Mouse (Mus musculus): ENCODE data around the gene Cacng3.

The Cacng3 gene

DNA sequence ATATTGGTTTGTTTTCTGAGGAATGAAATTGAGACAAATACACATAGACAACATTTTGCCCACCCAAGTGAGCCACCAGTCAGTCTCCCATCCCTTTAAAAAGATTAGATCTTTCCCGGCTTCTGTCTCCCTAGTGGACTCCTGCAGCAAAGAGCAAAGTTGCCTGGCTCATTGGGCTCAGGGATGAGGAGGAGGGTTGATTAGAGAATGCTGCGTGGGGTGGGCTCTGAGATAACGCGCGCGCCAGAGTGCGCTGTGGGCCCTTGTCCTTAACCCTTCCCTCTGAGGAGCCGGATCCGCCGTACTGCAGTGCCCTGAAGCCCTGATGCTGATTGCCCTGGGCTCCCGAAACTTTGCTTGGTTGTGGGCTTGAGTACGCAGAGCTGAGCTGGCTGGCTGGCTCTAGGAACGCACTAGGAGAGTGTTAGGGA, at the start of gene Cacng3:
Gene Cacng3 (plus strand): TSS at position 51 of the 431 bp plus-strand sequence.
- in situ Hi-C loops (cut with MboI; ENCODE audit: low pct_unique_long_range_greater_than_20kb in 1 of 2, low sequenced_read_pairs in 2 of 2, unreplicated experiment in 1 of 2) = no loop called here

DNA sequence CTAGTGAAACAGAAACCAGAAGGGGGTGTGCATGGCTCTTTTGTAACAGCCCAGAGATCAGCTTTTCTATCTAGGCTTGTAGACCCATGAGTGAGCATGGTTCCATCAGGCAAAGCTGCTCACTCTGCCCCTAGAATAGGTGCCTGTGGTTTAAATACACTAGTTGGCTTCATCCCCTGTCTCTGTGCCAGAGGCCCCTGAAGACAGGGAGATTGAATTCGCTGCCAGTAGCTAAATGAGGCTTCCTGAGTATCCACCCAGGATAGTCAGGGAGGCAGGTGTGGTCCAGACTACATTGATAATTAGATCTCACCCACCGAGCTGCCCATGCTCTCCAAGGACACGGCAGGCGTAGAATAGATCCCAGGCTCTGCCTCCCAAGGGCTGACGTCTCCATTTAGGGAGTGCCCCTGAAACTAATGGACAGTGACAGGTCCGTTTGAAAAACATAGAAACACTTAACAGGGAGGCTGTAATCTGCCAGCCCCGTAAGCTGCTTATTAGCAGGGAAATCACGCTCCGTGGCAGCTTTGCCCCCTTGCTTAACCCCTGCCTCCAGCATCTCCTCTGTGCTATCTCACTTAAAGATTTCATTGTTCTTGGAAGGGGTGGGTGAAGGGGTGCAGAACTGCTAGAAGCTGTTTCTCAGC, 48.0 kb upstream of the Cacng3 start:
- in situ Hi-C loops (cut with MboI; ENCODE audit: low pct_unique_long_range_greater_than_20kb in 1 of 2, low sequenced_read_pairs in 2 of 2, unreplicated experiment in 1 of 2) = no loop called here

DNA sequence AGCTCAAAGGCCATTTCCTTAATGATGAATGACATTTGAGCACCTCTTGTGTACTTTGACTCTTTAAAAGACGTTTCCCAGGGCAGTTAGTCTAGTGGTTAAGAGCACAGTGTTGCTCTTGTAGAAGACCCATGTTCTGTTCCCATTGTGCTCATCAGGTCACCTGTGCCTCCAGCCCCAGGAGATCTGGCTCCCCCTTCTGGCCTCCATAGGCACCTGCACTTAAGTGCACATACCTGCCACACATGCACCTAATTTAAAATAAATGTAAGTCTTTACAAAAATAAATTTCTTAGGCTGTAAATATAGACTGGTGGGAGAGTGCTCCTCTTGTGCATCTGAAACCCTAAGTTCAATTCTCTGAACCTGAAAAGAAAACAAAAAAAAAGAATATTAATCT, 46.5 kb upstream of the Cacng3 start:
- in situ Hi-C loops (cut with MboI; ENCODE audit: low pct_unique_long_range_greater_than_20kb in 1 of 2, low sequenced_read_pairs in 2 of 2, unreplicated experiment in 1 of 2) = no loop called here

DNA sequence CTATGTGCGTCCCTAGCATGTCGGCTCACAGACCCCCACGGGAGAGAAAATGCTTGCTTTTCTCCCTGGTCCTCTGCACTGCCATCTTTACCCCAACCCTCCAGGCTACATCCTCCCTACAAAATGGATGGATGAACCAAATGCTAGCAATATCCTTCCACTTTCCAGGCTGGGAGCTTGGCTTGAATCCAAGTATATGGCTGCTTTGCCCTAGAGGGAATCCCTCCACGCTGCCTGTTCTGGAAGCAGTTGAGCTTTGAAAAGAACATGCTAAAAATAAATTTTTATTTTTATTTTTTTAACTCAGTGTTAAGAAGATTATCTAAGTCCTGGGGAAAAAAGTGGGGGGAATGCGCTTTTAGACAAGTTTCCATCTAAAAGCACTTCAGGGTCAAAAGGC, 42.2 kb upstream of the Cacng3 start:
- in situ Hi-C loops (cut with MboI; ENCODE audit: low pct_unique_long_range_greater_than_20kb in 1 of 2, low sequenced_read_pairs in 2 of 2, unreplicated experiment in 1 of 2) = no loop called here

DNA sequence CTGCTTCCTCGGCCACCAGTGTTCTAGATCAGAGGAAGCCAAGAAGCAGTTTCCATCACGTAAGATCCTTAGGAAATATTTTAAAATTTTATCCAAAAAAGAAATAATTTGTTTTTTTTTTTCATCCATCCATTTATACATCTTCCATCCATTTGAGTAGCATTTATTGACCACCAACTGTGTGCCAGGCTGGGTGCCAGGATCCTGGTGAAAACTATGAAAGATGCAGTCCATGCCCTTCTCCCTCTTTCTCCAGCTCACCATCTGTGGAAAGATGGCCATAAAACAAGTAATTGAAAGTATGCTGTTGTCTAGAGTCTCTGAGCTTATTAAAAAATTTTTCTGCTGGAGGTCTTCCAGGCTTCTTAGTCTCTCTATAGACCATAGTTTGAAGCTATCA, 39.9 kb upstream of the Cacng3 start:
- in situ Hi-C loops (cut with MboI; ENCODE audit: low pct_unique_long_range_greater_than_20kb in 1 of 2, low sequenced_read_pairs in 2 of 2, unreplicated experiment in 1 of 2) = no loop called here

DNA sequence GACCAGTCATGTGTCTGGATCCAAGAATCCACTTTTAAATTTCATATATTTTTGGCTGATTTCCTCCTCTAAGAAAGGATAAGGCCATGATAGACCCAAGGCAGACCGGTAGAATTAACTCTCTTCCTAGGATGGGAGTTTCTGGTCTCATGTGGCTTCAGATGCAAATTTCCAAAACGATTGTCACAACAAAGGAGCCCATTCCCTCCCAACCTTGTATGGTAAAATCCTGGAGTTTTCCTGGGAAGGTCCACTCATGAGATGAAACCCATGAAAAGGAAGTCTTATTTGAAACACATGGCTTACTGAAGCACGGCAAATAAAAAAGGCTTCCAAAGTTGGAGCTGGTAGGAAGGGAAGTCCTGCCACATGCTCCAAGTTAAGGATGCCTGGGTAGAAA, 39.1 kb upstream of the Cacng3 start:
- in situ Hi-C loops (cut with MboI; ENCODE audit: low pct_unique_long_range_greater_than_20kb in 1 of 2, low sequenced_read_pairs in 2 of 2, unreplicated experiment in 1 of 2) = no loop called here

DNA sequence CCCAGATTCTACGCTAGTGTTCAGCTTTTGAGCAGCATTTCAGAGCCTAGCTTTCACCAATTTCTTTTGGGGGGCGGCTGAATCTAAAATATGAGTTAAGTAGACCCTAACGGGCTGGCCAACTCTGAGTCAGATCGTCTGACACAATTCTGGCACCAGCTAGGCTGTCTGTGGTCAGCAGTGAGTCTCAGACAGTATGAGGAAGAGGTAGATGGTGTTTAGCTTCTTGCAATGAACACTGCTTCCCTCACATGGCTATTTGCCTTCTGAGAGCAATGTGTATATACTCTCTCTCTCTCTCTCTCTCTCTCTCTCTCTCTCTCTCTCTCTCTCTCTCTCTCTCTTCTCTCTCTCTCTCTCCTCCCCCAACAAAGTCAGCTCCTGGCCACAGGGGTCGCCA, 37.3 kb upstream of the Cacng3 start:
- in situ Hi-C loops (cut with MboI; ENCODE audit: low pct_unique_long_range_greater_than_20kb in 1 of 2, low sequenced_read_pairs in 2 of 2, unreplicated experiment in 1 of 2) = no loop called here

DNA sequence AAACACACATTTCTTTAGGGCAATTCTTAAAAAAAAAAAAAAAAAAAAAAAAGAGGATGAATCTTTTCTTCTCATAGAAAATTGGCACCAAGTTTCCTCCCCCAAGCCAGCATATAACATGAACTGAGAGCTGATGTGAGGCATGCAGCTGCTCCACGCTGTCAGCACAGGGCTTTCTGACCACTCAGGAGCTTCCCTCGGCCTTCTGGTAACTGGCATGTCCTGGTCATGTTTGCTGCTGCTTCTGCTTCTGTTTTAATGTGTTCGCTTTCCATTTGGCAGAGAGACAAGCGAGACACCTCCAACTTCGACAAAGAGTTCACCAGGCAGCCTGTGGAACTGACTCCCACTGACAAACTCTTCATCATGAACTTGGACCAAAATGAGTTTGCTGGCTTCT, 36.8 kb upstream of the Cacng3 start:
- in situ Hi-C loops (cut with MboI; ENCODE audit: low pct_unique_long_range_greater_than_20kb in 1 of 2, low sequenced_read_pairs in 2 of 2, unreplicated experiment in 1 of 2) = no loop called here

DNA sequence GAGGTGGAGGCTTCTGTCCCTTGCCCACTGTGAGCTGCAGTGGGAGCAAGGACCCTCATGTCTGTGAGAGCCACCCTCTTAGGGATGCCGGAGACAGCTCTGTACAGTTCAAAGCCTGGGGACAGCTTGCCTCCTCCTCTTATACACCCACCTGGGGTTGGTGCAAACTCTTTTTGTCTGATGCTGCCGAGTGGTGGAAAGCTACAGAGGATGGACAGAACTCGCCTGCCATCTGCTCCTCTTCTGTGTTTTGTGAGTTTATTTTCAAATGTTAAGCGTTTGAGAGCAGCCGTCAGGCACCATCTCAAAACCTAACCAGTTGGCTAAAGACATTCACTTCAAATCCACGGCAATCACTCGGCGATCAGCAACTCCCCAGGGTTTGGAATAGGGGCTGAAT, 26.6 kb upstream of the Cacng3 start:
- in situ Hi-C loops (cut with MboI; ENCODE audit: low pct_unique_long_range_greater_than_20kb in 1 of 2, low sequenced_read_pairs in 2 of 2, unreplicated experiment in 1 of 2) = no loop called here

DNA sequence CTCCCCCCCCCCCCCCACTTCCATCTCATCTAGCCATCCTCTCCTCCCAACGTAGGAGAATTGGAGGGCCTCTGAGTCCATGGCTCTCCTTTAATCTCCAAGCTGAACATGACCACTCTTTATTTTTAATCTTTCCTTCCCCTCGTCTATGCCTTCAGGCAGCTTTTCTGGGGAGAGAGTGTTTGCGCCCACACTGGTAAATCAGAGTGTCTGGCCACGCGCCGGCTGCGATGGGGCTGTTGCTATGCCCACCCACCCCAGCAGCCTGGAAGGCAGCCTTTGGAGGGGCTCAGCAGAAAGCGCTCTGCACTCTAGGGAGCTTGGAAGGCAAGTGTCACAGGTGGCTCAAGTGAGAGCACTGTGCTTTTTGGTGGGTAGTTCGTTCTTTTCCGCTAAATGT, 21.0 kb upstream of the Cacng3 start:
- in situ Hi-C loops (cut with MboI; ENCODE audit: low pct_unique_long_range_greater_than_20kb in 1 of 2, low sequenced_read_pairs in 2 of 2, unreplicated experiment in 1 of 2) = no loop called here

DNA sequence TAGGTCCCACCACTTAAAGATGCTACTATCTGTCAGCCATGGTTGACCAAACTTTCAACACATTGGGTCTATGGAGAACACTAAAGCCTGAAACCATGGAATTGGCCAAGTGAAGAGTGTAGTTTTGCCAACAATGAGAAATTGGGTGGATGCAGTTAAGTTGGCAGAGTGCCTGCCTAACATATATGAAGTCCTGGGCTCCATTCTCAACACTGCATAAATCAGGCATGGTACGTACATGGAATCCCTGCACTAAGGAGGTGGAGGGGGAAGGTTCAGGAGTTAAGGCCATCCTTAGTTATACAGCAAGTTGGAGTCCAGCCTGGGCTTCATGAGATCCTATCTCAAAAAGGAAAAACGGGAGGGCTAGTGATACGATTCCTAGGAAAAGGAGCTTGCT, 17.8 kb upstream of the Cacng3 start:
- in situ Hi-C loops (cut with MboI; ENCODE audit: low pct_unique_long_range_greater_than_20kb in 1 of 2, low sequenced_read_pairs in 2 of 2, unreplicated experiment in 1 of 2) = no loop called here

DNA sequence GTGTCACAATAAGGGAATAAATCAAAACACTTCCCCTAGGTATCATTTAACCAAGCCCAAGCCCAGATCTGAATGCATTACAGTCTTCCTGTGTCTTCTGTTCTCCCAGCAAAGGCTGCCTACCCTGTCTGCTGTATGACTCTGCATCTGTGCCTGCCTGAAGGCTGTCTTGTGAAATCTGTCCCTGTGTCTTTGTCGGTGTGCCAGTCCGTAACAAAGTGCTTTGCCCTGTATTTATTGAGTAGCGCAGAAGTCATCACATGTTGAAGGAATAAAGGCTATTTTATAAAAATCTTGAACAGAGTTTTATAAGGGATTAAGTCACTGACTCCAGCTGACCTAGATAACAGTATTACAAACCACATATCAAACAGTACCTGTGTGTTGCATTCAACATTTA, 13.6 kb upstream of the Cacng3 start:
- in situ Hi-C loops (cut with MboI; ENCODE audit: low pct_unique_long_range_greater_than_20kb in 1 of 2, low sequenced_read_pairs in 2 of 2, unreplicated experiment in 1 of 2) = no loop called here

DNA sequence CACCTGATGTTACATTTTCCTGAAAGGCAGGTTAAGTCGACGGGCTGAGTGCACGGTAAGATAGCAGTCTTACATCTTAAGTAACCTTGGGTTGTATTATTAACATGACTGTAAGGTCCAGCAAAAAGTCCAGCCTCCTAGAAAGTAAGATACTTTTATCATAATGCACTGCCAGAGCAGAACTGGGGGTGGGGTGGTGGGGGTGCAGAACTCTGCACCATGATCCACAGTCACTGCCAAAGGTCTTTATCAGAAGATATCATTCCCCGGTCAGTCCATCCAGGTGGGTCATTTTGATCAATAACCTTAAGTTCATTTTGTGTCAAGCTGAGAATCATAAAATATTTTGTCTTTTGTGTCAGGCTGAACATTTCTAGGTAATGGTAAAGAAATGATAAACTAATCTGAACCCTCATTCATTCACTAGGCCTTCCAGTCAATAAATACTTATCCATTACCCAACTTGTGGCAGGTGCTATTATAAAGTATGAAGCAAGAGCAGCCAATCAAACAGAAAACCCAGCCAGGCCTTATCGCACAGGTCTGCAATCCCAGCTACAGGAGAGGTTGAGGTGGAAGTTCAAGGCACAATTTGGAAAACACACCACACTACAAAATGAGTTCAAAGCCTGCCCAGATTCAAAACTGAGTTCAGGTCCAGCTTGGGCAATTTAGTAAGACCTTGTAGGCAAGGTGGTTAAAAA, 12.7 kb upstream of the Cacng3 start:
- in situ Hi-C loops (cut with MboI; ENCODE audit: low pct_unique_long_range_greater_than_20kb in 1 of 2, low sequenced_read_pairs in 2 of 2, unreplicated experiment in 1 of 2) = no loop called here

DNA sequence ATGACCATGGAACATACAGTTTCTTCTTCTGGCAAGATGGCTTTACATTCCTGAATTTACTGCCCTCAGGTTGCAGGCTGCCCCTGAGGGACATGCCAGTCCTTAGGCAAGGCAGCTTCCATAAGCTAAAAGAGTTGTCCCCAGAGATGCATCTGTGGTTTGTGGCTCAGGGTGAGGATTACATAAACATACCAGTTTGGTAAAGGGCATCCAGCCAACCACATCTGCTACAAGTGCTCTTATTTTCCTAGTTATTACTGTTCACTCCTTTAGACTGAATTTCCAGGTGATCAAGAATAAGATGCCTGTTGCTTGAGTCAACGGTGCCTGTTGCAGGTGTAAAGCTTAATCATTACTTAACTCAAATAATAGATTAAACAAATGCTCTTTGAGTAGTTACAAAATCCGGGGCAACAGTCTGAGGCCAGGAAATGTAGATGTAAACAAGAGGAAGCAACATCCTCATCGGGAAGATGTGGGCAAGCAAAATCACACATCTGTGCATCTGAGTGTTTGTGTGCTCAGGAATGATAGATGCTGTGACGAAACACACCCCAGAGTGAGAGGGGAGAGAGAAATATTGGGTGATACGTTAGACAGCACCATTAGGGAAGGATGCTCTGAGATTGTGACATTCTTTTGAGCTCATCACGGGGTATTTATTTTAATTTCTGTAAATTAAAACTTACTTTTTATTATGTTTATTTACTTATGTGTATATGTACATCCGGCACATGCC, 4.8 kb upstream of the Cacng3 start:
- in situ Hi-C loops (cut with MboI; ENCODE audit: low pct_unique_long_range_greater_than_20kb in 1 of 2, low sequenced_read_pairs in 2 of 2, unreplicated experiment in 1 of 2) = loop anchor here (5.0 to 10.0 kb wide), 3 partner anchors 171 to 257 kb away; no protein-coding TSS in a partner anchor

DNA sequence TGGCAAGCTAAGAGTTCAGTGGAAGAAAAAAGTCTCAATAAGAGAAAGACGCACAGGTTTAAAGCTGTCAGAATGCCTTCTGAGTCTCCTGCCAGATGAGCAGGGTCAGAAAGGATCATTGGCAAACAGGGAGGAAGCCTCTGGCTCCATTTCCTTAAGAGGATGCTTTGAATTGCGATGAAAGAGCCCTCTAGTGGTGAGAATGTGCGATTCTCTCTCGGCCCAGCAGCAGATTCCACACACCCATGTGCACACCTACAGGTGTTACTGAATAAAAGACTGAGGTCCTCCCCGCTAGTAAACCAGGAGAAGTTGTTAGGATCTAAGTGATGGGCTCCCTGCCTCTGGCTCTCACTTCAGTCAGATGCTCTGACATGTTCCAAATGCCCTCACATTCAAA, 2.4 kb upstream of the Cacng3 start:
- in situ Hi-C loops (cut with MboI; ENCODE audit: low pct_unique_long_range_greater_than_20kb in 1 of 2, low sequenced_read_pairs in 2 of 2, unreplicated experiment in 1 of 2) = loop anchor here (5.0 to 10.0 kb wide), 3 partner anchors 173 to 254 kb away; no protein-coding TSS in a partner anchor

DNA sequence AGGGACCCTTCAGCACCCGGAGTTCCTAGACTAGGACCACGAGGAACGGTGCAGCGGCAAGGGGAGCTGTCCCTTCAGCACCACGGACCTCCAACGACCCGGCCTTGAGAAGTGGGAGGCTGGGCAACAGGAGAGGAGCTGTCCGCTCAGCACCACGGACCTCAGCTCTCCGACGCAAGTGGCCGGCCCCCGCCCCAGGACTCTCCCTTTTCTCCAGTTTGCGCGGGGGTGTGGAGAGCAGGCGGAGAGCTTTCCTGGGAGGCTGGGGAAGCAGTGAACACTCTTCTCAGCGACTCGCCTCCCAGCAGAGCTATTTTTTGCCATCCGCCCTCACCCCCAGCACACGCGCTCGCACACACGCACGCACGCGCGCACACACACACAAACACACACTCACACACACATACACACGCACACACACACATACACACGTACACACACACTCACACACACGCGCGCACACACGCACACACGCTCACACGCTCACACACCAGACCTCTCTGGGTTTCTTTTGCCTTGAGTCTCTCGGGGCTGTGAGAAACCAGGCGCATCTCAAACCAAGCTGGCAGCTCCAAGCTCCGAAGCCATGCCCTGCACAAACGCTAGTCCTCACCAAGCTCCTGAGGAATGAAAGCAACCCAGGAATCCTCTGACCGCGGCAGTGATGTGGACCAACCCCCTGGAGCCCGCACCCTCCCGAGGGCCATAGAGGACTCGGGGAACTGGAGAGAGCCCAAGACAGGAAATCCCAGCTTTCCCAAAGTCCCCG, 765 bp downstream of the Cacng3 start:
- in situ Hi-C loops (cut with MboI; ENCODE audit: low pct_unique_long_range_greater_than_20kb in 1 of 2, low sequenced_read_pairs in 2 of 2, unreplicated experiment in 1 of 2) = no loop called here

DNA sequence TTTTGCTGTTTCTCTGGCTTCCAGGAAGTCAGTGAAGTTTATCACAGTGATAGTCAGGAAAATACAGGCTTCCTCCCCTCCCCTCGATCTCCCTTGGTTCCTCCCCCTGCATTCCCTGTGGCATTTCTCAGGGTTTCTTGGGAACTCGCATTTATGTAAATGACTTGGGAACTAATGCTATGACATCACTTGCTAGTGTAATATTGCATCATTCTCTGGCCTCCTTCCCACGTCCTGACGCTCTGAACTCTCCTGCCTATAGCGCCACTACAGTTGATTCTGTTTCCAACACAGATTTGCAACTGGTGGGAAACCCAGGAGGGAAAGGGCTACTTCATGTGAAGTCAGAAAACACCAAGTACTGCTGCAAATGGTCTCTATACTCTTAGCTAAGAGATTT, 2.7 kb downstream of the Cacng3 start:
- in situ Hi-C loops (cut with MboI; ENCODE audit: low pct_unique_long_range_greater_than_20kb in 1 of 2, low sequenced_read_pairs in 2 of 2, unreplicated experiment in 1 of 2) = no loop called here

DNA sequence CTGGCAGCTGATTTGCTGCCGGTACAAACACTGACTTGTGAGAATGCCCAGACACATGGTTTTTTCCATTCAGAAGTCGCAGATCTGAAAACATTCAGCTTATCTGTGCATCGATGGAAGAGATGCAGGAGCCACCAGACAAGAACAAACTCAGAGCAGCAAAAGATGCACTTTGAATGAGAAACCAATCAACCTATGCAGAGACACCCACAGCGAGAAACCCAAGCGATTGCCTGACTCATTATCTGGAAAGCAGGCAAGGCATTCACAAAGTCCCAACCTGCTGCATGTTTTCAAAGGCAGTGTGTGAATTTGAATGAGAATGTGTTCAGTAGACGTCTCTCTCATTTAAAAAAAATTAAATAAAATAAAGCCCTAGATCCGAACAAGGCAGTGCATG, 4.9 kb downstream of the Cacng3 start:
- in situ Hi-C loops (cut with MboI; ENCODE audit: low pct_unique_long_range_greater_than_20kb in 1 of 2, low sequenced_read_pairs in 2 of 2, unreplicated experiment in 1 of 2) = no loop called here

DNA sequence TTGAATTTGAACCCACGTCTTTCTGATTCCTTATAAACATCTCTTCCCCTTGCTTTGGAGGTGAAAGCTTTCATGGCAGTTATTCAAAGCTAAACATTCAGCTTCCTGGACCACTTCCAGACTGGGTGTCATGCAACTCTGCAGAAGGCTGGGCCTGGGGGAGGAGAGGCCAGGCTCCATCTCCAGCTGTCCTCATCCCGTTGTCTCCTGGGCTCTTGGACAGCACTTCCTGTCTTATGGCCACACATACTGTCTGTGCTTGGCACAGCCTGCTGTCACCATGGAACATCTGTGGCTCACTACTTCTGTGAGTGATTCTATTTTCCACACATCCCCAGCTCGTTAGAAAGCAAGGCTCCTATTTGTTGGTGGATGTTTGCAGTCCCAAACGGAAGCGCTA, 31.5 kb downstream of the Cacng3 start:
- in situ Hi-C loops (cut with MboI; ENCODE audit: low pct_unique_long_range_greater_than_20kb in 1 of 2, low sequenced_read_pairs in 2 of 2, unreplicated experiment in 1 of 2) = no loop called here

All from mouse embryonic stem cell (cell line).